Mouse (Mus musculus) right cerebral cortex, adult 18-20 months (tissue): ENCODE results near the gene Batf3.

Experiments used
- DNase-seq: peaks from one replicate; pipeline ENCODE4 v3.0.0; 2022; ENCODE audit warnings: mixed read lengths

Gene Batf3

GRCm38 (mm10) chr1:191086960-191087359 is 10.7 kb upstream of the Batf3 start:
- no peak for DNase-seq

GRCm38 (mm10) chr1:191087955-191088354 is 9.7 kb upstream of the Batf3 start:
- DNase-seq = no peak

GRCm38 (mm10) chr1:191089355-191089754 is 8.3 kb upstream of the Batf3 start:
- no peak for DNase-seq

- DNase-seq = no peak
Observed at GRCm38 (mm10) chr1:191092050-191092449, 5.6 kb upstream of the Batf3 start.

- DNase-seq = peak; percentile 82
Observed at GRCm38 (mm10) chr1:191093578-191093977, 4.1 kb upstream of the Batf3 start.

GRCm38 (mm10) chr1:191095019-191095418 is 2.6 kb upstream of the Batf3 start:
- no peak for DNase-seq

- DNase-seq = no peak
Observed at GRCm38 (mm10) chr1:191096871-191097681, 571 bp upstream of the Batf3 start.

GRCm38 (mm10) chr1:191099114-191099513 is 1.5 kb downstream of the Batf3 start:
- DNase-seq = no peak

- DNase-seq = no peak
Observed at GRCm38 (mm10) chr1:191099772-191100291, 2.2 kb downstream of the Batf3 start.

GRCm38 (mm10) chr1:191102730-191103370 is 5.2 kb downstream of the Batf3 start:
- DNase-seq = peak; percentile 31

- DNase-seq = no peak
Observed at GRCm38 (mm10) chr1:191105246-191105645, 7.6 kb downstream of the Batf3 start.

- no peak for DNase-seq
Observed at GRCm38 (mm10) chr1:191107306-191107705, 9.7 kb downstream of the Batf3 start.

GRCm38 (mm10) chr1:191109907-191110306 is 12.3 kb downstream of the Batf3 start:
- no peak for DNase-seq

GRCm38 (mm10) chr1:191111146-191111545 is 13.5 kb downstream of the Batf3 start:
- no peak for DNase-seq

- DNase-seq = no peak
Observed at GRCm38 (mm10) chr1:191114868-191115267, 17.2 kb downstream of the Batf3 start.

- DNase-seq = no peak
Observed at GRCm38 (mm10) chr1:191115514-191116238, 18.0 kb downstream of the Batf3 start.

GRCm38 (mm10) chr1:191122744-191123143 is 25.1 kb downstream of the Batf3 start:
- no peak for DNase-seq

GRCm38 (mm10) chr1:191123696-191124095 is 26.0 kb downstream of the Batf3 start:
- DNase-seq = peak; percentile 35

GRCm38 (mm10) chr1:191124288-191124687 is 26.6 kb downstream of the Batf3 start:
- no peak for DNase-seq

GRCm38 (mm10) chr1:191125811-191126638 is 28.4 kb downstream of the Batf3 start:
- peak; percentile 21 for DNase-seq

GRCm38 (mm10) chr1:191131692-191132091 is 34.0 kb downstream of the Batf3 start:
- DNase-seq = no peak

- no peak for DNase-seq
Observed at GRCm38 (mm10) chr1:191132240-191132639, 34.6 kb downstream of the Batf3 start.
